Mouse (Mus musculus): Measurements from ENCODE around the gene Ifna7. TPM values are rescaled to one million over a fixed set of nuclear protein-coding genes. Genes with fewer than 3 reads are reported as not detected.

The Ifna7 gene
- not detected for total RNA-seq (2023)

DNA sequence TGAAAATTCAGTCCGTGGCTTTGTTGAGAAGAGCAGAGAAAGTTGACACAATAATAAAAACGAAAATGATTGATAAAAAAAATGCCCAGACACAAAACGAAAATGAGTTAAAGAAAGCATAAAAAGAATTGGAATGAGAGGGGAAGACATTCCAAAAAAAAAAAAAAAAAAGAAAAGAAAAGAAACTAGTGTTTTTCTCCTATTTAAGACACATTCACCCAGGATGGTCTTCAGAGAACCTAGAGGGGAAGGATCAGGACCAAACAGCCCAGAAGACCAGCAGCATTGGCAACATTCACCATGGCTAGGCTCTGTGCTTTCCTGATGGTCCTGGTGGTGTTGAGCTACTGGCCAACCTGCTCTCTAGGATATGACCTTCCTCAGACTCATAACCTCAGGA is at the start of gene Ifna7:
Gene Ifna7, plus strand, starts transcription at position 301 of the 400 bp plus-strand sequence.

DNA sequence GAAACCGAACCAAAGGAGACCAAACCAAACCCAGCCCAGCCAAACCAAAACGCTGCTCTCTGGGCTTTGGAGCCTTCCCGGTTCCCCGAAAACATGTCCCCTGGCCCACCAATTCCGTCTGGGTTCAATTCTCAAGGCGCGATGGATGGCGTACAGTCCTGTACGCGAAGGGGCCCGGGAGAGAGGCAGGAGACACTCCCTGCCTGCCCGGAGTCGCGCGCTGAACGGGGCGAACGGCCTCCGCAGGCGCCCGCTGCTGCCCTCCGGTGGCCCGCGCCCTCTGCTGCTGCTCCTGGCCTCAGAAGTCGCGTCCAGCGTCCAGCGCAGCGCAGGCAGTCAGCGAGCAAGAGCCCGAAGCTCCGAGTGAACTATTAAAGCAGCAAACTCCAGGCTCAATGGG is 42.5 kb upstream of the Ifna7 start, which contains the start of gene Gm13290:
Gene Gm13290, plus strand, starts transcription at position 301 of the 400 bp plus-strand sequence.

DNA sequence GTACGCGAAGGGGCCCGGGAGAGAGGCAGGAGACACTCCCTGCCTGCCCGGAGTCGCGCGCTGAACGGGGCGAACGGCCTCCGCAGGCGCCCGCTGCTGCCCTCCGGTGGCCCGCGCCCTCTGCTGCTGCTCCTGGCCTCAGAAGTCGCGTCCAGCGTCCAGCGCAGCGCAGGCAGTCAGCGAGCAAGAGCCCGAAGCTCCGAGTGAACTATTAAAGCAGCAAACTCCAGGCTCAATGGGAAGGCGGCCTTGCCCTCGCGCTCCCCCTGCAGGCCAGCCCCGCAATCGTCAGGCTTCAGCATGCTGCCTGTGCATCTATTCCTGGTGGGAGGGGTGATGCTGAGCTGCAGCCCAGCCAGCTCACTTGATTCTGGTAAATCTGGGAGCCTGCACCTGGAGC is 39.4 kb upstream of the Ifna7 start, which contains the start of gene Gm13289:
Gene Gm13289, plus strand, starts transcription at position 301 of the 400 bp plus-strand sequence.

DNA sequence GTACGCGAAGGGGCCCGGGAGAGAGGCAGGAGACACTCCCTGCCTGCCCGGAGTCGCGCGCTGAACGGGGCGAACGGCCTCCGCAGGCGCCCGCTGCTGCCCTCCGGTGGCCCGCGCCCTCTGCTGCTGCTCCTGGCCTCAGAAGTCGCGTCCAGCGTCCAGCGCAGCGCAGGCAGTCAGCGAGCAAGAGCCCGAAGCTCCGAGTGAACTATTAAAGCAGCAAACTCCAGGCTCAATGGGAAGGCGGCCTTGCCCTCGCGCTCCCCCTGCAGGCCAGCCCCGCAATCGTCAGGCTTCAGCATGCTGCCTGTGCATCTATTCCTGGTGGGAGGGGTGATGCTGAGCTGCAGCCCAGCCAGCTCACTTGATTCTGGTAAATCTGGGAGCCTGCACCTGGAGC is 36.5 kb upstream of the Ifna7 start, which contains the start of gene Gm13272:
Gene Gm13272, plus strand, starts transcription at position 301 of the 400 bp plus-strand sequence.

DNA sequence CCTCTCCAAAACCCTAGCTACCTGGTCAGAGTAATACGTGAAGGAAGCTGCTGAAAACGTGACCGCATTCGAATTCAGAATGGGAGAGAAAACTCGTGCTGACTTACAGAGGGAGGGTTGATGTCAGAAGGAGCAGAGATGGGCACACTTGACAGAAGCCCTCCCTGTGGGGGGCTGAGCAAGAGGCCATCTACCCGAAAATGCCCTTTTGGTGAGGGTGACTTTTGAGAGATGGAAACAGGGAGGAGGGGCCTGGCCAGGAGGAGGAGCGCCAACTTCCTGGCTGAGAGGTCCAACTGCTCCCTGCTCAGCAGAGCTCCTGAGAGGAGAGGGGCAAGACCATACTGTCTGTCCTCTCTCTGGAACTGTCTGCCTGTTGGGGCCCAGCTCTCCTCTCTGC is 34.2 kb upstream of the Ifna7 start, which contains the start of gene Ifnz:
Gene Ifnz, plus strand, starts transcription at position 301 of the 400 bp plus-strand sequence.

DNA sequence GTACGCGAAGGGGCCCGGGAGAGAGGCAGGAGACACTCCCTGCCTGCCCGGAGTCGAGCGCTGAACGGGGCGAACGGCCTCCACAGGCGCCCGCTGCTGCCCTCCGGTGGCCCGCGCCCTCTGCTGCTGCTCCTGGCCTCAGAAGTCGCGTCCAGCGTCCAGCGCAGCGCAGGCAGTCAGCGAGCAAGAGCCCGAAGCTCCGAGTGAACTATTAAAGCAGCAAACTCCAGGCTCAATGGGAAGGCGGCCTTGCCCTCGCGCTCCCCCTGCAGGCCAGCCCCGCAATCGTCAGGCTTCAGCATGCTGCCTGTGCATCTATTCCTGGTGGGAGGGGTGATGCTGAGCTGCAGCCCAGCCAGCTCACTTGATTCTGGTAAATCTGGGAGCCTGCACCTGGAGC is 30.6 kb upstream of the Ifna7 start, which contains the start of gene Gm13276:
Gene Gm13276, plus strand, starts transcription at position 301 of the 400 bp plus-strand sequence.

DNA sequence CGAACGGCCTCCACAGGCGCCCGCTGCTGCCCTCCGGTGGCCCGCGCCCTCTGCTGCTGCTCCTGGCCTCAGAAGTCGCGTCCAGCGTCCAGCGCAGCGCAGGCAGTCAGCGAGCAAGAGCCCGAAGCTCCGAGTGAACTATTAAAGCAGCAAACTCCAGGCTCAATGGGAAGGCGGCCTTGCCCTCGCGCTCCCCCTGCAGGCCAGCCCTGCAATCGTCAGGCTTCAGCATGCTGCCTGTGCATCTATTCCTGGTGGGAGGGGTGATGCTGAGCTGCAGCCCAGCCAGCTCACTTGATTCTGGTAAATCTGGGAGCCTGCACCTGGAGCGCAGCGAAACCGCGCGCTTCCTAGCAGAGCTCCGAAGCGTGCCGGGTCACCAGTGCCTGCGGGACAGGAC is 27.6 kb upstream of the Ifna7 start, which contains the start of gene Gm13277:
Gene Gm13277, plus strand, starts transcription at position 231 of the 400 bp plus-strand sequence.

DNA sequence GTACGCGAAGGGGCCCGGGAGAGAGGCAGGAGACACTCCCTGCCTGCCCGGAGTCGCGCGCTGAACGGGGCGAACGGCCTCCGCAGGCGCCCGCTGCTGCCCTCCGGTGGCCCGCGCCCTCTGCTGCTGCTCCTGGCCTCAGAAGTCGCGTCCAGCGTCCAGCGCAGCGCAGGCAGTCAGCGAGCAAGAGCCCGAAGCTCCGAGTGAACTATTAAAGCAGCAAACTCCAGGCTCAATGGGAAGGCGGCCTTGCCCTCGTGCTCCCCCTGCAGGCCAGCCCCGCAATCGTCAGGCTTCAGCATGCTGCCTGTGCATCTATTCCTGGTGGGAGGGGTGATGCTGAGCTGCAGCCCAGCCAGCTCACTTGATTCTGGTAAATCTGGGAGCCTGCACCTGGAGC is 24.8 kb upstream of the Ifna7 start, which contains the start of gene Gm13278:
Gene Gm13278, plus strand, starts transcription at position 301 of the 400 bp plus-strand sequence.

DNA sequence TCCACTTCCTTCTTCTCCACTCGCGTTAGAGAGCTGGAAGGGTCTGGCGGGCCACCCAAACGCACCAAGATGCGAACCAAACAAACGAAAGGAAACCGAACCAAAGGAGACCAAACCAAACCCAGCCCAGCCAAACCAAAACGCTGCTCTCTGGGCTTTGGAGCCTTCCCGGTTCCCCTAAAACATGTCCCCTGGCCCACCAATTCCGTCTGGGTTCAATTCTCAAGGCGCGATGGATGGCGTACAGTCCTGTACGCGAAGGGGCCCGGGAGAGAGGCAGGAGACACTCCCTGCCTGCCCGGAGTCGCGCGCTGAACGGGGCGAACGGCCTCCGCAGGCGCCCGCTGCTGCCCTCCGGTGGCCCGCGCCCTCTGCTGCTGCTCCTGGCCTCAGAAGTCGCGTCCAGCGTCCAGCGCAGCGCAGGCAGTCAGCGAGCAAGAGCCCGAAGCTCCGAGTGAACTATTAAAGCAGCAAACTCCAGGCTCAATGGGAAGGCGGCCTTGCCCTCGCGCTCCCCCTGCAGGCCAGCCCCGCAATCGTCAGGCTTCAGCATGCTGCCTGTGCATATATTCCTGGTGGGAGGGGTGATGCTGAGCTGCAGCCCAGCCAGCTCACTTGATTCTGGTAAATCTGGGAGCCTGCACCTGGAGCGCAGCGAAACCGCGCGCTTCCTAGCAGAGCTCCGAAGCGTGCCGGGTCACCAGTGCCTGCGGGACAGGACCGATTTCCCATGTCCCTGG is 21.9 kb upstream of the Ifna7 start, which contains the start of gene Gm13275:
Gene Gm13275, plus strand, starts transcription at position 552 of the 740 bp plus-strand sequence.

DNA sequence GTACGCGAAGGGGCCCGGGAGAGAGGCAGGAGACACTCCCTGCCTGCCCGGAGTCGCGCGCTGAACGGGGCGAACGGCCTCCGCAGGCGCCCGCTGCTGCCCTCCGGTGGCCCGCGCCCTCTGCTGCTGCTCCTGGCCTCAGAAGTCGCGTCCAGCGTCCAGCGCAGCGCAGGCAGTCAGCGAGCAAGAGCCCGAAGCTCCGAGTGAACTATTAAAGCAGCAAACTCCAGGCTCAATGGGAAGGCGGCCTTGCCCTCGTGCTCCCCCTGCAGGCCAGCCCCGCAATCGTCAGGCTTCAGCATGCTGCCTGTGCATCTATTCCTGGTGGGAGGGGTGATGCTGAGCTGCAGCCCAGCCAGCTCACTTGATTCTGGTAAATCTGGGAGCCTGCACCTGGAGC is 18.9 kb upstream of the Ifna7 start, which contains the start of gene Gm13279:
Gene Gm13279, plus strand, starts transcription at position 301 of the 400 bp plus-strand sequence.

DNA sequence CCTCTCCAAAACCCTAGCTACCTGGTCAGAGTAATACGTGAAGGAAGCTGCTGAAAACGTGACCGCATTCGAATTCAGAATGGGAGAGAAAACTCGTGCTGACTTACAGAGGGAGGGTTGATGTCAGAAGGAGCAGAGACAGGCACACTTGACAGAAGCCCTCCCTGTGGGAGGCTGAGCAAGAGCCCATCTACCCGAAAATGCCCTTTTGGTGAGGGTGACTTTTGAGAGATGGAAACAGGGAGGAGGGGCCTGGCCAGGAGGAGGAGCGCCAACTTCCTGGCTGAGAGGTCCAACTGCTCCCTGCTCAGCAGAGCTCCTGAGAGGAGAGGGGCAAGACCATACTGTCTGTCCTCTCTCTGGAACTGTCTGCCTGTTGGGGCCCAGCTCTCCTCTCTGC is 16.7 kb upstream of the Ifna7 start, which contains the start of gene Gm13285:
Gene Gm13285, plus strand, starts transcription at position 301 of the 400 bp plus-strand sequence.

DNA sequence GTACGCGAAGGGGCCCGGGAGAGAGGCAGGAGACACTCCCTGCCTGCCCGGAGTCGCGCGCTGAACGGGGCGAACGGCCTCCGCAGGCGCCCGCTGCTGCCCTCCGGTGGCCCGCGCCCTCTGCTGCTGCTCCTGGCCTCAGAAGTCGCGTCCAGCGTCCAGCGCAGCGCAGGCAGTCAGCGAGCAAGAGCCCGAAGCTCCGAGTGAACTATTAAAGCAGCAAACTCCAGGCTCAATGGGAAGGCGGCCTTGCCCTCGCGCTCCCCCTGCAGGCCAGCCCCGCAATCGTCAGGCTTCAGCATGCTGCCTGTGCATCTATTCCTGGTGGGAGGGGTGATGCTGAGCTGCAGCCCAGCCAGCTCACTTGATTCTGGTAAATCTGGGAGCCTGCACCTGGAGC is 13.1 kb upstream of the Ifna7 start, which contains the start of gene Gm13287:
Gene Gm13287, plus strand, starts transcription at position 301 of the 400 bp plus-strand sequence.

DNA sequence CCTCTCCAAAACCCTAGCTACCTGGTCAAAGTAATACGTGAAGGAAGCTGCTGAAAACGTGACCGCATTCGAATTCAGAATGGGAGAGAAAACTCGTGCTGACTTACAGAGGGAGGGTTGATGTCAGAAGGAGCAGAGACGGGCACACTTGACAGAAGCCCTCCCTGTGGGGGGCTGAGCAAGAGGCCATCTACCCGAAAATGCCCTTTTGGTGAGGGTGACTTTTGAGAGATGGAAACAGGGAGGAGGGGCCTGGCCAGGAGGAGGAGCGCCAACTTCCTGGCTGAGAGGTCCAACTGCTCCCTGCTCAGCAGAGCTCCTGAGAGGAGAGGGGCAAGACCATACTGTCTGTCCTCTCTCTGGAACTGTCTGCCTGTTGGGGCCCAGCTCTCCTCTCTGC is 10.8 kb upstream of the Ifna7 start, which contains the start of gene Gm13288:
Gene Gm13288, plus strand, starts transcription at position 301 of the 400 bp plus-strand sequence.

DNA sequence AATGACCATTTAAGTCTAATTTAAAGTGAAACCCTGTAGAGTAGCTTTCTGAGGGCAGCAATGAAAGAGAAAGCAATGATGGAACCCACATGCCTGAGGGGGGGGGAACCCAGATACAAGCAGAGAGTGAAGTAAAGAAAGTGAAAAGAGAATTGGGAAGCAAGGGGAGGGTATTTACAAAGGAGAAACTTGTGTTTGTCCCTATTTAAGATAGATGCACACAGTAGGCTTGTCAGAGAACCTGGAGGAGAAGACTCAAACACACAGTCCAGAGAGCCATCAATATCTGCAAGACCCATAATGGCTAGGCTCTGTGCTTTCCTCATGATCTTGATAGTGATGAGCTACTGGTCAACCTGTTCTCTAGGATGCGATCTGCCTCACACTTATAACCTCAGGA is 3.6 kb downstream of the Ifna7 start, which contains the start of gene Ifna11:
Gene Ifna11, plus strand, starts transcription at position 301 of the 400 bp plus-strand sequence.

DNA sequence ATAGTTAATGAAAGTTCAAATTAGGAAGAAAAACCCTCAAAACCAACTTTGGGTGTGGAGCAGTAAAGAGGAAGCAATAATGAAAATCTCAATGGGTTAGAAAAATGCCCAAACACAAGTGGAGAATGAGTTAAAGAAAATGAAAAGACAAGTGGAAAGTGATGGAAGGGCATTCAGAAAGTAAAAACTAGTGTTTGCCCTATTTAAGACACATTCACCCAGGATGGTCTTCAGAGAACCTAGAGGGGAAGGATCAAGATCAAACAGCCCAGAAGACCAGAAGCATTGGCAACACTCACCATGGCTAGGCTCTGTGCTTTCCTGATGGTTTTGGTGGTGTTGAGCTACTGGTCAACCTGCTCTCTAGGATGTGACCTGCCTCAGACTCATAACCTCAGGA is 11.1 kb downstream of the Ifna7 start, which contains the start of gene Ifna6:
Gene Ifna6, plus strand, starts transcription at position 301 of the 400 bp plus-strand sequence.

DNA sequence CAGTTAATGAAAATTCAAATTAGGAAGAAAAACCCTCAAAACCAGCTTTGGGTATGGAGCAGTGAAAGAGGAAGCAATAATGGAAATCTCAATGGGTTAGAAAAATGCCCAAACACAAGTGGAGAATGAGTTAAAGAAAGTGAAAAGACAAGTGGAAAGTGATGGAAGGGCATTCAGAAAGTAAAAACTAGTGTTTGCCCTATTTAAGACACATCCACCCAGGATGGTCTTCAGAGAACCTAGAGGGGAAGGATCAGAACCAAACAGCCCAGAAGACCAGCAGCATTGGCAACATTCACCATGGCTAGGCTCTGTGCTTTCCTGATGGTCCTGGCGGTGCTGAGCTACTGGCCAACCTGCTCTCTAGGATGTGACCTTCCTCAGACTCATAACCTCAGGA is 19.2 kb downstream of the Ifna7 start, which contains the start of gene Ifna5:
Gene Ifna5, plus strand, starts transcription at position 301 of the 400 bp plus-strand sequence.

DNA sequence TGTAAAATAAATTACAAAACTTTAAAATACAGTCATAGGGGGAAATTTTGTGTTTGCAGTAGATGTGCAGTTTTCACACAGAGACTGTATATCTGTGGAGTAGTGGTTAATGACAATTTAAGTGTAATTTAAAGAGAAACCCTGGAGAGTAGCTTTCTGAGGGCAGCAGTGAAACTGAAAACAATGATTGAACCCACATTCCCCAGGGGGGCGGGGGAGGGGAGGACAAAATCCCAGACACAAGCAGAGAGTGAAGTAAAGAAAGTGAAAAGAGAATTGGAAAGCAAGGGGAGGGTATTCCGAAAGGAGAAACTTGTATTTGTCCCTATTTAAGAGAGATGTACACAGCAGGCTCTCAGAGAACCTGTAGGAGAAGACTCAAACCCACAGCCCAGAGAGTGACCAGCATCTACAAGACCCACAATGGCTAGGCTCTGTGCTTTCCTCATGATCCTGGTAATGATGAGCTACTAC is 25.4 kb downstream of the Ifna7 start, which contains the start of gene Ifna4:
Gene Ifna4, plus strand, starts transcription at position 424 of the 474 bp plus-strand sequence.

DNA sequence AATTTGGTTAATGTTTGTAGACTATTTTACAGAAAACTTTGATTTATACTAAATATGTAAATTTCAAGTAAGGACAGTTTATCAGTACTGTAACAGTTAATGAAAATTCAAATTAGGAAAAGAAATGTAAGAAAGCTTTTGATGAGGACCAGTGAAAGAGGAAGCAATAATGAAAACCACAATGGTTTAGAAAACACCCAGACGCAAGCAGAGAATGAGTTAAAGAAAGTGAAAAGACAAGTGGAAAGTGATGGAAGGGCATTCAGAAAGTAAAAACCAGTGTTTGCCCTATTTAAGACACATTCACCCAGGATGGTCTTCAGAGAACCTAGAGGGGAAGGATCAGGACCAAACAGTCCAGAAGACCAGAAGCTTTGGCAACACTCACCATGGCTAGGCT is 33.7 kb downstream of the Ifna7 start, which contains the start of gene Ifna1:
Gene Ifna1, plus strand, starts transcription at position 390 of the 400 bp plus-strand sequence.

Other genes with a start within 250 kb of the Ifna7 start
- gene Ifna14, start 244.4 kb upstream of the Ifna7 start, total RNA-seq (2023) = not detected
- gene Ifna9, start 223.8 kb upstream of the Ifna7 start, total RNA-seq (2023) = not detected
- gene Ifna12, start 212.9 kb upstream of the Ifna7 start, total RNA-seq (2023) = not detected
- not detected for gene C87499, start 181.8 kb upstream of the Ifna7 start, total RNA-seq (2023)
- gene Ifna13, start 171.8 kb upstream of the Ifna7 start, total RNA-seq (2023) = not detected
- not detected for gene Ifna16, start 139.3 kb upstream of the Ifna7 start, total RNA-seq (2023)
- gene Ifna2, start 132.3 kb upstream of the Ifna7 start, total RNA-seq (2023) = not detected
- not detected for gene Ifnab, start 124.9 kb upstream of the Ifna7 start, total RNA-seq (2023)
- gene Gm26566, start 94.4 kb upstream of the Ifna7 start, total RNA-seq (2023) = 1 to 10 TPM in 1 of 2 experiments, not detected in 1; 1.6 TPM
- 10 to 100 TPM; 72.7 to 83.4 TPM for gene Klhl9, start 93.8 kb upstream of the Ifna7 start, total RNA-seq (2023)
- not detected for gene Gm13271, start 61.4 kb upstream of the Ifna7 start, total RNA-seq (2023)
- gene Gm13283, start 56.1 kb upstream of the Ifna7 start, total RNA-seq (2023) = not detected
- gene Gm13290, start 42.4 kb upstream of the Ifna7 start, total RNA-seq (2023) = not detected
- gene Gm13289, start 39.3 kb upstream of the Ifna7 start, total RNA-seq (2023) = not detected
- gene Gm13272, start 36.4 kb upstream of the Ifna7 start, total RNA-seq (2023) = not detected
- not detected for gene Ifnz, start 34.1 kb upstream of the Ifna7 start, total RNA-seq (2023)
- not detected for gene Gm13276, start 30.5 kb upstream of the Ifna7 start, total RNA-seq (2023)
- gene Gm13277, start 27.6 kb upstream of the Ifna7 start, total RNA-seq (2023) = not detected
- gene Gm13278, start 24.7 kb upstream of the Ifna7 start, total RNA-seq (2023) = not detected
- not detected for gene Gm13275, start 21.7 kb upstream of the Ifna7 start, total RNA-seq (2023)
- not detected for gene Gm13279, start 18.8 kb upstream of the Ifna7 start, total RNA-seq (2023)
- gene Gm13285, start 16.6 kb upstream of the Ifna7 start, total RNA-seq (2023) = under 1 TPM; 0.42 to 0.91 TPM
- not detected for gene Gm13287, start 13.0 kb upstream of the Ifna7 start, total RNA-seq (2023)
- not detected for gene Gm13288, start 10.7 kb upstream of the Ifna7 start, total RNA-seq (2023)
- gene Ifna11, start 3.7 kb downstream of the Ifna7 start, total RNA-seq (2023) = not detected
- gene Ifna6, start 11.2 kb downstream of the Ifna7 start, total RNA-seq (2023) = not detected
- not detected for gene Ifna5, start 19.3 kb downstream of the Ifna7 start, total RNA-seq (2023)
- gene Ifna4, start 25.6 kb downstream of the Ifna7 start, total RNA-seq (2023) = not detected
- not detected for gene Ifna1, start 33.9 kb downstream of the Ifna7 start, total RNA-seq (2023)
- gene Ifne, start 64.0 kb downstream of the Ifna7 start, total RNA-seq (2023) = not detected